Mouse (Mus musculus) hematopoietic stem cell, adult 5-6 weeks (primary cell): ENCODE measurements at regions not wholly inside any gene's neighbourhood (a gene's known extent, or its start where the extent isn't known, plus 50 kb on each side); places are given as distances from the start of the nearest gene placed in this dataset.

ENCODE experiments used
- ATAC-seq, 2 experiments: fragments of 125-278 bp in 1 of 2; replicated peaks in 1 of 2; 2 replicates each; pipeline ENCODE4 v1.8.0; 2016 to 2017; ENCODE audit warnings: inconsistent platforms in 2 of 2, mild to moderate bottlenecking in 2 of 2, moderate number of reproducible peaks in 2 of 2, low read depth in 1 of 2, moderate TSS enrichment in 1 of 2; ENCODE audit not compliant: low FRiP score in 2 of 2, poor library complexity in 2 of 2, severe bottlenecking in 2 of 2, insufficient read depth in 1 of 2, low TSS enrichment in 1 of 2

DNA sequence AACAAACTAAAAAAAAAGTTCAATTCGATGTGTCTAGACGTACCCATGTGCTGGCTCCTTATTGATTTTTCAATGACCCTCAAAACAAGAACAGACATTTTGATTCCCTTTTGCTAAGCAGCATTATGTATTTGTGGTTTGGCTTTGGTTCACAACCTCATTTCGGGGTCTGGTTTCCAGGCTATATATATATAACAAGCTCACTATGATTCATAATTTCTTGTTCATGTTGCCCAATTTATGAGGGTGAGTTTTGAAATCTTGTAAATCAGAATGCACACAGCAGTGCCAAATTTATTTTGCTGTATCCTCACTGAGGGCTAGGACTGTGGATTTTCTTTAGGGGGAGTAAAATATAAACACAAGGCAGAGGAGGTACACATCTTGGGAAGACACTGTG is 177.0 kb downstream of the Calcrl start:
- ATAC-seq: no peak; a peak in 2 of 4 replicates

DNA sequence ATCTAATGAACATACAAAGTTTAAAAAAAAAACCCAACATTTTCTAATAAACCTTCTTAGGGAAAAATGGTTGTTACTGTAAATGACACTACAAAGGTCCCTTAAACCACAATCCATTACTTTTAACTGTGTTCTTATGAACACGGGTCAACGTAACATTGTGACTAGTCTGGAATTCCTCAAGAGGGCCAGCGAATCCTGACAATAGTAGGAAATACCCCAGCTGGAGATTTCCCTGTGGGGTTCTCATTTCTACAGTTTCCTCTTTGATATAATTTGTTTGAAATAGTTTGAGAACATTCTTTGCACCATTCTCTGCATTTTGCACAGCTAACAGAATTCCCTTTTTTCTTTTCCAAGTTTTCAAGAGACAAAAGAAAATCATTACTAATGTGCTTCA is 175.3 kb downstream of the Calcrl start:
- ATAC-seq: no peak

DNA sequence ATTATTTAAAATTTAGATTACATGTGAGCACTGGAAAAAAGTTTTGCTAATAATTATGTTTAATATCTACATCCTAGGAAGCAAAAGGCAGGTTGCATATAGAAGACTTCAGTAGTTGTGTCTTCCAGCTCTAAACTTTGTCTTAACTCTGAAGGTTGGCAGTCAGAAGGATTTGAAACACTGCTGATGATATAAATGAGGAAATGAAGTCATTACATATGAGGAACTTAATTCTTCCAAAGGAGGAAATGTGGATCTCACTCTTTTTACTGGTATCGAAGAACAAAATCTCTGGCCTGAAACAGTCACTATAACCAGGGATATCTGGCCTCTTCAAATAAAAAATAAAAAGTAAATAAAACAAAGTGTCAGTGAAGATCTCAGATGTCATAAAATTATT is 173.1 kb downstream of the Calcrl start:
- no peak; a peak in 1 of 4 replicates for ATAC-seq

DNA sequence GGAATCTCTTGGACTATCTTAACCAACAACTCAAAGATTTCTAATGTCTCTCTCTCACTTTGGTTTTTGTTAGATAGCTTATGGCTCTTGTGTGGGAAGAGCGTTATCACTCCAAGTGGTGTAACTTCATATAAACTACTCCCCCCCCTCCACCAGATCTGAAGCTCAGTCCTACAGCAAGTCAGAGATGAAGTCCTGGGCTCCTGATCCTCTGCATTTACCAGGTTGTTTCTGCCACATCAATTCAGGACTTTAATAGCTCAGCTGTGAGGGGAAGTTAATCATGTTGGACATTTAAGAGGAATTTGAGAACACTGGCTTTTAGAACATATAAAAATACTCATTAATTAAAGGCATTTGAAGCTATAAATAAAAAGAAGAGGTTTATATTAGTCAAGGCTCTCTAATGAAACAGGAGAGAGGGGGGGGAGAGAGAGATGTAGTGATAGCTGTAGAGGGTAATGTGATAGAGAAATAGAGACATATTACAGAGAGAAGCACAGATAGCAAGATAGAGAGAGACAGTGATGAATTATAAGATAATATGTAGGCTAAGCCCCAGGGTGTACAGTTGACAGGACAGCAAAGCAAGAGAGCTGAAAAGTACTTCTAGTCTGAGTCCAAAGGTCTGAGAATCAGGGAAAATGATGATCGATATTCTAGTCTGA is 166.7 kb downstream of the Calcrl start:
- no peak for ATAC-seq

DNA sequence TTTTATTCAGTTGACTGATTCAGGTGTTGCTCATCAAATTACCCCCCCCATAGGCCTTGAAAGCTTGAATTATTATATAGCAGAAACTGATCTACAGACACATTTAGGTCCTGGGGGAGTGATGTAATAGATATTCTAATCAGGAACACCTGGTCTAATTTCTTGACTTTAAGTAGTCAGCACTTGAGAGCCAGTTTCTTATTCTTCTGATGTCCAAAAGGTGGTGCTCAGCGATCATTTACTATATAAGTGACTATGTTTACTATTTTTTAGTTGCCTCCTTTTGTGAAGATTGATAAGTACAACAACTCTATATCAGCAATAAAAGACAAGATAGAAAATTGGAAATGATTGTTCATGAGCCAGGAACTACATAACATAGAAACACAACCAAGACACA is 166.0 kb downstream of the Calcrl start:
- no peak for ATAC-seq

DNA sequence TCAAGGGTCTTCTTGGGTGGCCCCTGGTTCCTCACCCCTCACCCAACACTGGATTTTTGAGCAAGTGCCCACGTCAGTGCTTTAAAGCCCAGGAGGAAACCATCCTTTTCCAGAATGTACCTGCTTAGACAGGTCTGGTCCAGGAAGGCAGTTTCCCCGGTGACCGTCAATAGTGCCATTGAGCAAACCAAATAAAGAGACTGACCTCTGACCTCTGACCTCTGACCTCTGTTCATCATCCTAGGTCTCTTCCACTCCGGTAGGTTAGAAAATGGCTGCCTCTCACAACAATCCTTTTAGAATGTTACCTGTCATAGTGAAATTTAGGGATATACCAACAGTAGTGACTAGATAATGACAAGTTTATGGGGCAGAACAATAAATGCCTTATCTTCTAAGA is 164.5 kb downstream of the Calcrl start:
- ATAC-seq: no peak

DNA sequence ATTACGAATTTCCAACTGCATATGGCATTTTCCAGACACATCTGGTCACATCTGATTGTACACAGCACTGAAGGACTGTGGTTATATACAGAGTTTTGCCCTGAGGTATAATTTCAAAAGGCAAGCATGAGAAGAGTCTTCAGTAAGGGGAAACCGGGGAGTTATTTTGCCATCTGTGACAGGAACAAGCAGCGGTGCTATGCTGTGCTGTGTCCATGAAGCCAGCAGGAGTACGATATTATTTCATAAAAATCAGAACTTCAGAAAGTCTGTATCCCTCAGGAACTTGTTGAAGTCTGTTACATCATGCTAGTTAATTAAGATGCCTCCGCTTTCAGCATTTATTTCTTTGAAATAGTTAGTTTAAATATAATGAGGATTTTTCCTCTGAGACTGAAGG is 163.7 kb downstream of the Calcrl start:
- no peak for ATAC-seq

DNA sequence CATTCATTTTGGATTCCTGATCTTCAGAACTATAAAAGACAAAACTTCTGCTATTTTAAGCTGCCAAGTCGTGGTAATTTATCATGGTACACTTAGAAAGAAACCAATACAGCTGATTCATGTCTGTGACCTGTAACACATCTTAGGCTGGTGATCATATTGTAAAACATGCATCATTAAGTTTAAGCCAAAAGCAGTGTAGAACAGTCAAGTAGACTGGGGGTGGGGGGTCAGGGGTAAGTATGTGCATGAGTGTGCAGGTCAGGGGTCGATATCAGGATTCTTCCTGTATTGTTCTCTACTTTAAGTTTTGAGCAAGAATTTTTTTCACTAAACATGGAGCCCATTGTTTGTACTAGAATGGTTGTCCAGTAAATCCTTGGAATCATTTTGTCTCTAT is 160.7 kb downstream of the Calcrl start:
- ATAC-seq: no peak

DNA sequence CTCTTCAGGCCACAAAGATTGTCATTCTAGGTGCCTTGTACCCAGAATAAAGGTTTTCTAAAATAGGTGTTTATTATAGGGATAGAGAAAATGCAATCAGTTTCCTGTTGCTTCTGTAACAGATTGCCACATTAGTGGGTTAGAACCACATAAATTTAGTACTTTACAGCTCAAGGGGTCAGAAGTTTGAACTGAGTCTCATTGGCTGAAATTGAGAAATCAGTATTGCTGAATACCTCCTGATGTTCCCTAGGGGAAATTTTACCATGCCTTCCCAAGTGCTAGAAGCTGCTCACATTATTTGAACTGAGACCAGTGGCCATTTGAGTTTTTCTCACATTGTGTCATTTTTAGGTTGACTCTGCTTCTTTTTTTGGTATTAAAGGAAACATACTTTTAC is 160.2 kb downstream of the Calcrl start:
- ATAC-seq: no peak

DNA sequence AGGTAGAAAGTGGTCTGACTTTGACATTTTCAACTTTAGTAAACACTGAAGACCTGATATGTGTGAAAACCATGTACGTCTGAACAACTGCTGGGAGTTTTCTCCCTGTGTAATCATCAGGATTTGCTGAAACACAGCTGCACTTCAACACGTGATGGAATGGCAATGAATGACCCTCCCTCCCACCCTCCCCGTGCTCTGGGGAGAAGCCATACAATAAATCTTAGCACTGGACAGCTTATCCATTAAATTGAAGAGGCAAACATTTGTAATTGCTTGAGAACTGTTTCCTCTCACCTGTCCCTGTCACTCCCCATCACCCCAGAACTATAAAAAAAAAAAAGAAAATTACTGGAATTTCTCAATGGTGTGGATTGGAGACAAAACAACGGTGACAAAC is 159.1 kb downstream of the Calcrl start:
- no peak for ATAC-seq

DNA sequence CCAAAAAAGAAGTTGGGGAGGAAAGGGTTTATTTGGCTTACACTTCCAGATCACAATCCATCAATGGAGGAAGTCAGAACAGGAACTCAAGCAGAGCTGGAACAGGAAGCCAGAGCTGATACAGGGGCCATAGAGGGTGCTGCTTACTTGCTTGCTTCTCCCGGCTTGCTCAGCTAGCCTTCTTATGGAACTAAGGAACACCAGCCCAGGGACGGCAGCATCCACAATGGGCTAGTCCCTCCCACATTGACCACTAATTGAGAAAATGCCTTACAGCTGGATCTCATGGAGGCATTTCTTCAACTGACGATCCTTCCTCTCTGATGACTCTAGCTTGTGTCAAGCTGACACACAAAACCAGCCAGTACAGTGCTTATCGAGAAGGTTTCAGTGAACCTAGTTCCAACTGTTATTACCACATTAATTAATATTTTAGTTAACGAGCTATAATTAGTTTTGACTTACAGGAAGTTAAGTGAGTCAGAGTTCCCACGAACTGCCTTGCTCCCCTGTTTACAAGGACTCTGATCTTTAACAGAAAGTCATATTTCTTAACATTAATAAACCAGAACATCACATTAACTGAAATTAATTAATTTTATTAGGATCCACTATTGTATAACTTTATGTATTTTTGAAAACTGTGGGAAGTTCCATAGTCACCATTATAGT is 158.2 kb downstream of the Calcrl start:
- ATAC-seq: no peak

DNA sequence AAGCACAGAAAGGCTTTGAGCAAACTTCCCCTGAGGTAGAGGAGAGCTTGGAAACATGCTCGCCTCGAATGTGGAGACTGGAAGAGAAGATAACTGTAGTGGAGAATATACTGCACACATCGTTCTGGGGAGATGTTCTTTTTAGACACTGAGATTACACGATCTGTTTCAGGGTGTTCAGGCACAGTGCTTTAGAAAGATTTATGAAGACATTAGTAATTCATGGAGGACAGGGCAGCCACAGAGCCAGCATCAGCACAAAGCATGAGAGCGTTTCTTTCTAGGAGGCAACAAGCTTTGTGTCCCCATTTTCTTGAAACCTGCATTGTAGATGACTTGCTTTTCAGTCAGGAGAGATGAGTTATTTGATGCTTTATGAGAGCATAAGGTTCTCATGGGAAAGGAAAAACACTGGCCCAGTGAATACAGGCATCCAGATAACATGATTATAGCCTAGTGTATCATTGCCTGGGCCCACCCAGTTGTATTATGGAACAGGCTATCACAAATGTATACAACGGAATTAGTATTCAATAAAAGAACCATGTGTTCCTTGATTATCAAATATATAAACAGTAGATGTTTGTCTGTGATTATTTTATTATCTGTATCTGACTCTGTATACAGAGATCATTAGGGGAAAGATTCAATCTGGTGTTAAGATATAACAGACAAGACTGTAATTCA is 151.0 kb downstream of the Calcrl start:
- no peak for ATAC-seq

DNA sequence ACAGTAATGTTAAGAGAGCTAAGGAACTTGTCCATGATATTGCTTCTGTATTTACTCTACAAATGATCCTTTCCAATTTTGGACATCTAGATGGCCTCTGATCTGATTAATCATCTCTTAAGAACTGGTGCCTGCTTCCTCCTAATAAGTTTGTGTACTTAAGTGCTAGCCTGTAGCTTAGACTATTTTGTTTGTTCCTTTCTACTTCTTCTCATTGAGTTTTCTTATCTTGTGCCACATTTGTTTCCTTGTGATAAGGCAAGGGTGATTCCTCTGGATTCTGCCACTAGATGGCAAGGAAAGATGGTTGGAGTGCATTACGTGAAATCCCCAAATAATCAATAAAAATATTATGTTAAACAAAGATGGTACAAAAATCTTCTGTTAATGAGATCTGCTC is 148.0 kb downstream of the Calcrl start:
- ATAC-seq: no peak
